Mouse (Mus musculus): ENCODE results near the gene Klk1b8.
"Not testable (repeated sequence)": the region's sequence is repeated elsewhere in the genome, so short reads cannot be mapped to it uniquely, and the experiment has no call there.

Gene Klk1b8

GRCm38 (mm10) chr7:43995577-43995976 lies 45.1 kb downstream of the Klk1b8 start, which contains the start of gene Klk1b11:
TSS of gene Klk1b11 (plus strand) at chr7:43995877.
- DNase-seq (ENCODE audit: low spot score in 2 of 2) = not testable (repeated sequence)

Measured in urinary bladder, adult 18-20 months (tissue).